Mouse (Mus musculus): Measurements from ENCODE around the gene Aprt.

GRCm38 (mm10) chr8:122546811-122547453, 29.8 kb downstream of the Aprt start:
- TF ChIP-seq CTCF (conservative IDR thresholded peaks at IDR 0.05; ENCODE audit: low read length) (no peak), POU5F1 (IDR thresholded peaks at IDR 0.05; ENCODE audit: borderline replicate concordance, low read length) (no peak), NANOG (IDR thresholded peaks at IDR 0.05; ENCODE audit: borderline replicate concordance, low read length) (no peak)
